Mouse (Mus musculus): Measurements from ENCODE around the gene Nt5c1a.

Gene Nt5c1a

GRCm38 (mm10) chr4:123211453-123211852 lies 10.1 kb downstream of the Nt5c1a start:
- no peak for DNase-seq (ENCODE audit: low read depth, low spot score)

- no peak for DNase-seq (ENCODE audit: low read depth, low spot score)
These were observed 11.0 kb downstream of the Nt5c1a start for GRCm38 (mm10) chr4:123212330-123212729.

GRCm38 (mm10) chr4:123213975-123214374 lies 12.7 kb downstream of the Nt5c1a start:
- no peak for DNase-seq (ENCODE audit: low read depth, low spot score)

- DNase-seq (ENCODE audit: low read depth, low spot score), result no peak
These were observed 14.1 kb downstream of the Nt5c1a start for GRCm38 (mm10) chr4:123215367-123215766.

GRCm38 (mm10) chr4:123216782-123217181 lies 15.5 kb downstream of the Nt5c1a start:
- DNase-seq (ENCODE audit: low read depth, low spot score), result no peak

GRCm38 (mm10) chr4:123219720-123220357 lies 18.5 kb downstream of the Nt5c1a start:
- DNase-seq (ENCODE audit: low read depth, low spot score), result no peak

GRCm38 (mm10) chr4:123220637-123221036 lies 19.3 kb downstream of the Nt5c1a start:
- DNase-seq (ENCODE audit: low read depth, low spot score), result no peak

GRCm38 (mm10) chr4:123223309-123223708 lies 22.0 kb downstream of the Nt5c1a start:
- DNase-seq (ENCODE audit: low read depth, low spot score), result no peak

GRCm38 (mm10) chr4:123225718-123226403 lies 24.6 kb downstream of the Nt5c1a start:
- no peak for DNase-seq (ENCODE audit: low read depth, low spot score)

- DNase-seq (ENCODE audit: low read depth, low spot score), result no peak
These were observed 26.4 kb downstream of the Nt5c1a start for GRCm38 (mm10) chr4:123227707-123228106.

- no peak for DNase-seq (ENCODE audit: low read depth, low spot score)
These were observed 27.0 kb downstream of the Nt5c1a start for GRCm38 (mm10) chr4:123228270-123228669.

GRCm38 (mm10) chr4:123229166-123229565 lies 27.9 kb downstream of the Nt5c1a start:
- DNase-seq (ENCODE audit: low read depth, low spot score), result no peak

GRCm38 (mm10) chr4:123232841-123233240 lies 31.5 kb downstream of the Nt5c1a start:
- DNase-seq (ENCODE audit: low read depth, low spot score), result no peak

- DNase-seq (ENCODE audit: low read depth, low spot score), result no peak
These were observed 32.3 kb downstream of the Nt5c1a start, which contains the start of gene Heyl for GRCm38 (mm10) chr4:123233492-123234084. TSS of gene Heyl (plus strand) at chr4:123233556.

GRCm38 (mm10) chr4:123235835-123236430 lies 34.6 kb downstream of the Nt5c1a start:
- no peak for DNase-seq (ENCODE audit: low read depth, low spot score)

- DNase-seq (ENCODE audit: low read depth, low spot score), result no peak
These were observed 35.2 kb downstream of the Nt5c1a start for GRCm38 (mm10) chr4:123236431-123237031.

- DNase-seq (ENCODE audit: low read depth, low spot score), result no peak
These were observed 36.3 kb downstream of the Nt5c1a start for GRCm38 (mm10) chr4:123237386-123238266.

GRCm38 (mm10) chr4:123239361-123240203 lies 38.3 kb downstream of the Nt5c1a start:
- DNase-seq (ENCODE audit: low read depth, low spot score), result no peak

- DNase-seq (ENCODE audit: low read depth, low spot score), result no peak
These were observed 44.9 kb downstream of the Nt5c1a start for GRCm38 (mm10) chr4:123246221-123246620.

- no peak for DNase-seq (ENCODE audit: low read depth, low spot score)
These were observed 45.3 kb downstream of the Nt5c1a start for GRCm38 (mm10) chr4:123246651-123247050.

Measured in embryo, embryonic 11.5 days (tissue).